Mouse (Mus musculus): ENCODE data around the gene Nfe2l1. TPM values are rescaled to one million over a fixed set of nuclear protein-coding genes. Genes with fewer than 3 reads are reported as not detected.
"Not testable (repeated sequence)": the region's sequence is repeated elsewhere in the genome, so short reads cannot be mapped to it uniquely, and the experiment has no call there.

Nfe2l1 gene
- total RNA-seq, 4 experiments from 2014 or later: 462 to 530 (median 477) TPM

DNA sequence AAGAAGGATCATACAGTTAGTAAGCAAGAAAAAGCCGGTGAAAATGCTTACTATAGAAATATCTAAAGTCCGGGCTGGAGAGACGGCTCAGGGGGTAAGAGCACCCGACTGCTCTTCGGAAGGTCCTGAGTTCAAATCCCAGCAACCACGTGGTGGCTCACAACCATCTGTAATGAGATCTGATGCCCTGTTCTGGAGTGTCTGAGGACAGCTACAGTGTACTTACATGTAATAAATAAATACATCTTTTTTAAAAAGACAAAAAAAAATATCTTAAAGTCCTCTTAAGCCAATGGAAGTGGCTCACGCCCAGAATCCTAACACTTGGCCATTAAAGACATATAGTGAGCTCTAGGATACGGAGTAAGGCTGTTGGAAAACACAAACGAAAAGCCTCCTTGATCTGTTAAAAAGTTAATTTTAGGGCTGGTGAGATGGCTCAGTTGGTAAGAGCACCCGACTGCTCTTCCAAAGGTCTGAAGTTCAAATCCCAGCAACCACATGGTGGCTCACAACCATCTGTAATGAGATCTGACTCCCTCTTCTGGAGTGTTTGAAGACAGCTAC lies 51.6 kb downstream of the Nfe2l1 start:
- not testable (repeated sequence) for DNase-seq (ENCODE audit: low spot score)

DNA sequence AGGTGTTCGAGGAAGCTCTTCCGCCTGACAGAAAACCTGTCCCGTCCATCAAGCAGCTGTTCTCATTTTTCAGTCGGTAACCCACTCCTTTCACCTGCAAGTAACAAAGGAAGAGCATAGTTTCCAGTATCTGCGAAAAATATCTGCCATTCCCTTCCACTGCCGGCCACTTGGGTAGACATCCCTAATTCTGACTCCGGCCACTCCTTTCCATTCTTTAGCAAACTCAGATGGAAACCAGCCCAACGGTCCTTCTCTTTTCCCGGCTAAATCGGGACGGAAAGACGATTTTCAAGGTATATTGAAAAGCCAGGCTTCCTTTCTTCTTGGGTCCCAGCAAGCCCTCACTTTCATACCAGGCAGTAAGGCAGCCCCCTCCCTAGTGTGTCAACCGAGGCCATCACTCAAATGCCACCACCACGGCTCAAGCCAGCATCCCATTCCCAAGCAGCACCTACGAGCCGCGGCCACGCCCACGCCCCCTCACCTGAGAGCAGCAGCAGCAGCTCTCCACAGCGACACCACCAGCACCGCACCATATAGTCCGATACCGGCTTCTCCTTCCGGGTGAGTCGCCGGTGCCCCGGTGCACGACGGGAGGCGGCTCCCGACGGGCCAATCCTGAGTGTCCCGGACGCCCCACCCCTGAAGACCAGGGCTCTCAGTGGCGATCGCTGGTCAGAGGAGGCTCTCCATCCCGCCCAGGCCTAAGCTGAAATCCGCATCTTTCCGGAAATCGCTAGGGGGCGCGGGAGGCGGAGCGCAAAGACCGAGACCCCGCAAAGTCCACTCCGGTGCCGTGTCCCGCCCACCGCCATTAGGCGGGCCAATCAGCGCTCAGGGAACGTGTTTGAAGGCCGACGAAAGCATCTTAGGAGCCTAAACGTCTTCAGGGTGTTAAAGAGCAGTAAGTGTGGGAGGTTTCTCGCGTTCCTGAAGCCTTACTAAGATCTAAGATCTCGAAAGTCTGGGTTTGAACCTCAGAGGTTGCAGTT lies 52.5 kb downstream of the Nfe2l1 start, which contains the start of gene Snx11:
Gene Snx11 (minus strand): TSS at position 592 of the 995 bp plus-strand sequence.
- DNase-seq (ENCODE audit: low spot score): peak; percentile 100

- DNase-seq (ENCODE audit: low spot score): no peak
Observed at GRCm38 (mm10) chr11:96776068-96776467, 53.7 kb downstream of the Nfe2l1 start.

DNA sequence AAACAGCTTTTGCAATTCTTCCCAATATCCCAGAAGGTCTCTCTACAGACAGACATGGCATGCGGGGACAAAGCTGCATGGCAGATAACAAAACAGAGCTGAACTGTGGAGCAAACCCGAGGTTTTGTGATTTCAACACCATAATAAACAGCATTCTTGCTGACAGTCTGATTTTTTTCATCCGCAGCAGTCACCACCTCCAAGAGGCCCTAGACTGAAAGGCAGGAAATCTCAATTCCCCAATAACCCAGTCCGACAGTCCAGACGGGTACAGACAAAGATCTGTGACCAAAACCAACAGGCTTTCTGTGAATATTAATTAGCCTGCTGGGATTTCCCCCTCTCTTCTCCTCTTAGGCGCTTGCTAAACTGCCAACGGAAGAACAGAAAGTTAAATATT lies 54.1 kb downstream of the Nfe2l1 start:
- DNase-seq (ENCODE audit: low spot score): no peak

- no peak for DNase-seq (ENCODE audit: low spot score)
Observed at GRCm38 (mm10) chr11:96775063-96775462, 54.7 kb downstream of the Nfe2l1 start.

GRCm38 (mm10) chr11:96774536-96774935 lies 55.2 kb downstream of the Nfe2l1 start:
- DNase-seq (ENCODE audit: low spot score): no peak

DNA sequence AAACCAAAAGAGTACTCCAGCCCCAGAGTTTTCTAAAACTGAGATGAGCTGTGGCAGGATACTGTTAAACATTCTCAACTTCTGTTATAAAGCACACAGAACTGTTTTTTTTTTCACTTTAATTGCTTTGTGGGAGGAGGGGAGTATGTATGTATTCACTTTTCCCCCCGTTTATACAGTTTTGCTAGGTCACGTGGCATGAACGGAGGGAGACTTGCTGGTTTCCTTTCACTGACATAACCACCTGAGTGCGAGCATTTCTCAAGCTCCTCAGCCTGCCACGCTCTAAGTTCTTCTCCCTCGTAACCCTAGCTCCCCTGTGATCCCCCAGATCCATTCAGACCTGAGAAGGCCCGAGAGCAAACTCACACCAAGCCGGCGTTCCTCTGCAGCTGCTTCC lies 57.4 kb downstream of the Nfe2l1 start:
- DNase-seq (ENCODE audit: low spot score): no peak

DNA sequence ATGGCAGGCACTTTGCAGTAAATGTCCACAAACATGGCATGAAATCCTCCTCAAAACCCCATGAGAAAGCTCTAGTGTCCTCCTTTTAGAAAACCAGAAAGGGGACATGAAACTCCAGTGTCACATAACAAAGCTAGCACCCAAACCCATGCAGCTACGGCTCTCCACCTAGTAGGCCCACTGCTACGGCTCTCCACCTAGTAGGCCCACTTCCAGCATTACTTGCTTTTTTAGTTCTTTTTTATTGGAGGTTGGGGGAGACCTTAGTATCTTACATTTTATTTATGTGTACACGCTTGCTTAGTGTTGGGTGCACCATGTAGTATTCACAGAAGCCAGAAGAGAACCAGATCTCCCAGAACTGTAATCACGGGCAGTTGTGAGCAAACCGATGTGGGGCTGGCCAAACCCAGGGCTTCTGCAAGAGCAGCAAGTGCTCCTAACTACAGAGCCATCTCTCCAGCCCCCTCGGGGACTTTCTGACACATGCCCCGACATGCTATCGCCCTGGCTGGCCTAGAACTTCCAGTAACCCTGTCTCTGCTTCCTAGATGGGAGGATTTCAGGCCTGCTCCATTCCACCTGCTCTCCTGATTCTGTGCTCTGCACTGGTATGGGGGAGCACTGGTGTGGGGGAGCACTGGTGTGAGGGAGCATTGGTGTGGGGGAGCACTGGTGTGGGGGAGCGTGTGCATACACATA lies 58.3 kb downstream of the Nfe2l1 start:
- DNase-seq (ENCODE audit: low spot score): no peak

GRCm38 (mm10) chr11:96768240-96768639 lies 61.5 kb downstream of the Nfe2l1 start:
- DNase-seq (ENCODE audit: low spot score): no peak

Small RNA genes lying within 50 kb of the gene (microRNA-seq; reads per million reads assigned to microRNA genes)
- 149 reads per million, percentile 64 among the genes with 10 or more reads in this experiment for gene Mir152

Other genes with a start within 250 kb of the Nfe2l1 start
- gene Snx11, start 52.4 kb downstream of the Nfe2l1 start, total RNA-seq (2022): 10 to 100 TPM; 11.6 to 14.5 (median 12.9) TPM
- 10 to 100 TPM; 30.9 to 33.4 (median 32.4) TPM for gene Cbx1, start 40.8 kb downstream of the Nfe2l1 start, total RNA-seq (2022)
- 10 to 100 TPM; 36.0 to 43.5 (median 41.1) TPM for gene Copz2, start 19.9 kb upstream of the Nfe2l1 start, total RNA-seq (2022)
- gene Cdk5rap3, start 86.5 kb upstream of the Nfe2l1 start, total RNA-seq (2022): 10 to 100 TPM; 20.4 to 25.7 (median 22.7) TPM
- gene Prr15l, start 98.1 kb upstream of the Nfe2l1 start, total RNA-seq (2022): 1 to 10 TPM; 1.1 to 1.7 (median 1.5) TPM
- 10 to 100 TPM; 14.9 to 16.6 (median 16.1) TPM for gene Pnpo, start 114.0 kb upstream of the Nfe2l1 start, total RNA-seq (2022)
- gene Sp2, start 153.0 kb upstream of the Nfe2l1 start, total RNA-seq (2022): 10 to 100 TPM in 2 of 4 experiments, 1 to 10 TPM in 2; 7.8 to 13.7 (median 11.0) TPM
- under 1 TPM in 3 of 4 experiments, not detected in 1; 0.08 to 0.28 (median 0.23) TPM for gene Sp6, start 183.4 kb upstream of the Nfe2l1 start, total RNA-seq (2022)
- 10 to 100 TPM; 13.6 to 18.0 (median 15.4) TPM for gene Scrn2, start 200.0 kb upstream of the Nfe2l1 start, total RNA-seq (2022)
- under 1 TPM in 2 of 4 experiments, not detected in 2; 0.26 to 0.33 TPM for gene Lrrc46, start 211.4 kb upstream of the Nfe2l1 start, total RNA-seq (2022)
- gene Mrpl10, start 211.6 kb upstream of the Nfe2l1 start, total RNA-seq (2022): 100 to 1,000 TPM in 2 of 4 experiments, 10 to 100 TPM in 2; 80.1 to 101 (median 97.6) TPM
- 1 to 10 TPM; 3.4 to 5.3 (median 3.9) TPM for gene Osbpl7, start 220.7 kb upstream of the Nfe2l1 start, total RNA-seq (2022)

Measured in heart, adult 8-10 months (tissue).